15 mouse cellular contexts compared by ENCODE assay signal in the genomic region with DNA sequence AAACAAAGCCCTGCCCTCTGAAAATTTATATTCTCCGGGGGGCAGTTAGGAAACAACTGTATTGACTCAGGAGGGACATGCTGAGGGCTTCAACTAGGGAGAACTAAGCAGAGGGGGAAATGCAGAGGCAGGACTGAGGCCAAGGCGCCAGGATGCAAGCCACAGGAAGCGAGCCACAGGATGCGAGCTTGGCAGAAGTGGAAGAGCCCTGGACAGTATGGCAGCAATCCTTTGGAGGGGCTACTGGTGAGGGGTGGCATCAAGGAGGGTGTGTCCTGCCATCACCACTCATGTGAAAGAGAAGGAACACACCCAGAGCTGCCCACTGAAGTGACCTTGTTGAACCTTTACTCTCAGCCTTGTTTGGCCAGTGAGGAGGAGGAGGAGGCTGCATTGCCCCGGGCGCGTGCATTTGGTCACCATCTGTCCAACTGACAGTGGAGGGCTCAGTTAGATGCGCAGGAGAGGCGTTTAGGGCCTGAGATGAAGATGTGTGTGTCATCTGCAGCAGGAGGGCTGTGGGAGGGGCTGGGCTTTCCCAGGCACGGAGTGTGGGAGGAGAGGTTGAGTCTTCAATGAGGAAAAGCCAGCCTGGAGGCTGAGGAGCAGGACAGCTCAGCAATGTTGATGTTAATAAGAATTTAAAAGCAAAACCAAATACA. TPM values are rescaled to one million over a fixed set of nuclear protein-coding genes. Genes with fewer than 3 reads are reported as not detected.
DNase-seq lines count a peak whose midpoint lies in the region; ATAC-seq lines count a peak whose summit lies in the region.
"Had no signal": no experiment of that assay in that cellular context is flagged by ENCODE, and none has a peak within 500 bp of the region (broad histone marks: within the 10 kb centered on the region; RNA-seq: fewer than 3 reads in every experiment).

No protein-coding gene starts in this region.

- no peaks in the 10 kb centered on the region for H3K27me3 ChIP-seq in heart, embryonic 12.5 days (replicated peaks)
- no peaks in the 10 kb centered on the region for H3K27me3 ChIP-seq in midbrain, embryonic 10.5 days (ENCODE audit: low read depth, poor library complexity, severe bottlenecking)
- H3K27me3 ChIP-seq in midbrain, embryonic 11.5 days (ENCODE audit: control insufficient read depth, insufficient read depth, low read length) = no peaks in the 10 kb centered on the region
- no peaks in the 10 kb centered on the region for H3K27me3 ChIP-seq in neural tube, embryonic 11.5 days (ENCODE audit: control insufficient read depth, insufficient read depth, low read length)
- H3K27me3 ChIP-seq: liver, embryonic 13.5 days had no signal

- H3K36me3 ChIP-seq in heart, embryonic 12.5 days = no peaks in the 10 kb centered on the region
- peaks cover 6% of the 10 kb centered on the region; the same call in 1 of the 2 replicates for H3K36me3 ChIP-seq in midbrain, embryonic 10.5 days
- no peaks in the 10 kb centered on the region for H3K36me3 ChIP-seq in midbrain, embryonic 11.5 days (ENCODE audit: control insufficient read depth, insufficient read depth, low read length)
- H3K36me3 ChIP-seq in neural tube, embryonic 11.5 days (ENCODE audit: control insufficient read depth, insufficient read depth, low read length) = no peaks in the 10 kb centered on the region
- H3K36me3 ChIP-seq: heart, embryonic 13.5 days; liver, embryonic 13.5 days had no signal

- no peaks in the 10 kb centered on the region for H3K9me3 ChIP-seq in heart, embryonic 12.5 days (replicated peaks)
- no peaks in the 10 kb centered on the region for H3K9me3 ChIP-seq in midbrain, embryonic 10.5 days (replicated peaks)
- no peaks in the 10 kb centered on the region for H3K9me3 ChIP-seq in midbrain, embryonic 11.5 days (ENCODE audit: control insufficient read depth, low read length)
- no peaks in the 10 kb centered on the region for H3K9me3 ChIP-seq in neural tube, embryonic 11.5 days (ENCODE audit: control insufficient read depth, low read length)
- H3K9me3 ChIP-seq: heart, embryonic 13.5 days; liver, embryonic 13.5 days had no signal

- DNase-seq in heart, postnatal 36 days = no peak
- no peak for DNase-seq in midbrain, embryonic 10.5 days (ENCODE audit: low spot score)
- DNase-seq in midbrain, embryonic 11.5 days (ENCODE audit: low spot score, missing footprints) = no peak
- peak; percentile 55 to 72 for DNase-seq in cerebellum, postnatal 10 days
- DNase-seq in neural tube, embryonic 11.5 days (ENCODE audit: low spot score) = peak; percentile 20
- DNase-seq in adrenal gland, adult 8-10 months = no peak
- DNase-seq in yolk sac, embryonic 10.5 days (ENCODE audit: low spot score) = no peak
- DNase-seq: gastrocnemius, adult 2 months; liver, embryonic 13.5 days; lung, postnatal 4 days had no signal

- 64% methylated on average over 10 of the region's 10 CpGs for WGBS in heart, embryonic 12.5 days
- WGBS in midbrain, embryonic 10.5 days = 68% methylated on average over 10 of the region's 10 CpGs
- 71% methylated on average over 10 of the region's 10 CpGs for WGBS in midbrain, embryonic 11.5 days
- 47% methylated on average over 10 of the region's 10 CpGs for WGBS in neural tube, embryonic 11.5 days

- no peak overlapping the region for H3K4me2 ChIP-seq in heart, embryonic 12.5 days
- H3K4me2 ChIP-seq in midbrain, embryonic 11.5 days = no peak overlapping the region
- no peak overlapping the region for H3K4me2 ChIP-seq in neural tube, embryonic 11.5 days (ENCODE audit: low read depth)
- H3K4me2 ChIP-seq: heart, embryonic 13.5 days; liver, embryonic 13.5 days had no signal

- H3K27ac ChIP-seq in heart, embryonic 12.5 days (ENCODE audit: poor library complexity, severe bottlenecking) = no peak overlapping the region
- H3K27ac ChIP-seq in midbrain, embryonic 10.5 days (replicated peaks) = 0 out of 2 replicates have a peak overlapping the region, but pooled peaks have one; percentile 17
- H3K27ac ChIP-seq in midbrain, embryonic 11.5 days (ENCODE audit: low read depth, low read length) = no peak overlapping the region
- H3K27ac ChIP-seq in neural tube, embryonic 11.5 days (ENCODE audit: low read depth, low read length) = 0 out of 2 replicates have a peak overlapping the region, but pooled peaks have one; percentile 1
- H3K27ac ChIP-seq: gastrocnemius, adult 2 months; heart, embryonic 13.5 days; liver, embryonic 13.5 days had no signal

- H3K4me3 ChIP-seq in heart, embryonic 12.5 days = no peak overlapping the region
- H3K4me3 ChIP-seq in midbrain, embryonic 10.5 days = no peak overlapping the region
- no peak overlapping the region for H3K4me3 ChIP-seq in midbrain, embryonic 11.5 days (ENCODE audit: low read depth, low read length)
- no peak overlapping the region for H3K4me3 ChIP-seq in neural tube, embryonic 11.5 days (ENCODE audit: low read depth, low read length)
- H3K4me3 ChIP-seq: gastrocnemius, adult 2 months; heart, embryonic 13.5 days; liver, embryonic 13.5 days had no signal

- peaks cover 20% of the 10 kb centered on the region for H3K4me1 ChIP-seq in heart, embryonic 12.5 days (replicated peaks)
- H3K4me1 ChIP-seq in midbrain, embryonic 10.5 days = peaks cover 6% of the 10 kb centered on the region
- H3K4me1 ChIP-seq in midbrain, embryonic 11.5 days (ENCODE audit: control insufficient read depth, insufficient read depth, low read length) = no peaks in the 10 kb centered on the region
- H3K4me1 ChIP-seq in neural tube, embryonic 11.5 days (ENCODE audit: control insufficient read depth, insufficient read depth, low read length) = no peaks in the 10 kb centered on the region
- H3K4me1 ChIP-seq: liver, embryonic 13.5 days had no signal

- H3K9ac ChIP-seq in heart, embryonic 12.5 days = no peak overlapping the region
- H3K9ac ChIP-seq in midbrain, embryonic 11.5 days (ENCODE audit: low read length) = no peak overlapping the region
- H3K9ac ChIP-seq in neural tube, embryonic 11.5 days (ENCODE audit: low read length) = no peak overlapping the region
- H3K9ac ChIP-seq: heart, embryonic 13.5 days; liver, embryonic 13.5 days had no signal

- ATAC-seq in heart, embryonic 12.5 days (ENCODE audit: insufficient number of reproducible peaks, low FRiP score) = peak; percentile 25; the same call in 1 of the 2 replicates
- ATAC-seq in midbrain, embryonic 11.5 days (ENCODE audit: low FRiP score) = no peak
- ATAC-seq in neural tube, embryonic 11.5 days (ENCODE audit: insufficient read depth, low FRiP score, low TSS enrichment) = no peak

- intact Hi-C loops in heart, postnatal 36 days (cut with DNase I) = no loop called here

RNA-seq across cellular contexts. Expression of a gene that starts 13.2 kb away (rescaled TPM):
- 4.7 and 5.3 TPM in 2 replicates for polyA plus RNA-seq in heart, embryonic 12.5 days (2016; fragmentation: Nextera tagmentation; extraction: Ambion mirVana)
- total RNA-seq in heart, postnatal 36 days (2021) = under 1 TPM; 0.39 to 0.41 TPM
- 16.5 and 19.9 TPM in 2 replicates for polyA plus RNA-seq in midbrain, embryonic 10.5 days (2016; fragmentation: Nextera tagmentation; extraction: Ambion mirVana)
- 22.4 and 23.0 TPM in 2 replicates for polyA plus RNA-seq in midbrain, embryonic 11.5 days (2014; fragmentation: Nextera tagmentation; extraction: Ambion mirVana)
- 29.1 and 30.0 TPM in 2 replicates for polyA plus RNA-seq in neural tube, embryonic 11.5 days (2014; fragmentation: Nextera tagmentation; extraction: Ambion mirVana)
- 10 to 100 TPM in 1 of 4 experiments, 1 to 10 TPM in 3; 6.2 to 10.4 (median 7.4) TPM for total RNA-seq in adrenal gland, adult 8-10 months (2022)

RNA-seq across cellular contexts. Expression of a gene that starts 27.9 kb away (rescaled TPM):
- polyA plus RNA-seq in heart, embryonic 12.5 days (2016; fragmentation: Nextera tagmentation; extraction: Ambion mirVana) = not detected in 2 replicates
- not detected for total RNA-seq in heart, postnatal 36 days (2021)
- not detected in 2 replicates for polyA plus RNA-seq in midbrain, embryonic 10.5 days (2016; fragmentation: Nextera tagmentation; extraction: Ambion mirVana)
- polyA plus RNA-seq in midbrain, embryonic 11.5 days (2014; fragmentation: Nextera tagmentation; extraction: Ambion mirVana) = not detected in 2 replicates
- not detected in 2 replicates for polyA plus RNA-seq in neural tube, embryonic 11.5 days (2014; fragmentation: Nextera tagmentation; extraction: Ambion mirVana)
- total RNA-seq in adrenal gland, adult 8-10 months (2022) = not detected
- total RNA-seq: gastrocnemius, adult 2 months had no signal
- polyA plus RNA-seq: C2C12; heart, embryonic 13.5 days; intestine, embryonic 14.5 days; liver, embryonic 13.5 days; small intestine, adult 2 months had no signal

Comparison
In these comparisons a context has a peak if more than half of its experiments do, and no peak if none do; other contexts are left out.
1. H3K27ac ChIP-seq: peak in midbrain, embryonic 10.5 days (single experiment) and neural tube, embryonic 11.5 days (single experiment); none in heart, embryonic 12.5 days (single experiment) and midbrain, embryonic 11.5 days (single experiment).
2. DNase-seq: peak in cerebellum, postnatal 10 days (2 of 2) and neural tube, embryonic 11.5 days (single experiment); none in heart, postnatal 36 days (0 of 2), midbrain, embryonic 10.5 days (single experiment), midbrain, embryonic 11.5 days (single experiment), adrenal gland, adult 8-10 months (single experiment) and yolk sac, embryonic 10.5 days (single experiment).